Mouse (Mus musculus): ENCODE results near the gene Asic2.

Asic2 gene

DNA sequence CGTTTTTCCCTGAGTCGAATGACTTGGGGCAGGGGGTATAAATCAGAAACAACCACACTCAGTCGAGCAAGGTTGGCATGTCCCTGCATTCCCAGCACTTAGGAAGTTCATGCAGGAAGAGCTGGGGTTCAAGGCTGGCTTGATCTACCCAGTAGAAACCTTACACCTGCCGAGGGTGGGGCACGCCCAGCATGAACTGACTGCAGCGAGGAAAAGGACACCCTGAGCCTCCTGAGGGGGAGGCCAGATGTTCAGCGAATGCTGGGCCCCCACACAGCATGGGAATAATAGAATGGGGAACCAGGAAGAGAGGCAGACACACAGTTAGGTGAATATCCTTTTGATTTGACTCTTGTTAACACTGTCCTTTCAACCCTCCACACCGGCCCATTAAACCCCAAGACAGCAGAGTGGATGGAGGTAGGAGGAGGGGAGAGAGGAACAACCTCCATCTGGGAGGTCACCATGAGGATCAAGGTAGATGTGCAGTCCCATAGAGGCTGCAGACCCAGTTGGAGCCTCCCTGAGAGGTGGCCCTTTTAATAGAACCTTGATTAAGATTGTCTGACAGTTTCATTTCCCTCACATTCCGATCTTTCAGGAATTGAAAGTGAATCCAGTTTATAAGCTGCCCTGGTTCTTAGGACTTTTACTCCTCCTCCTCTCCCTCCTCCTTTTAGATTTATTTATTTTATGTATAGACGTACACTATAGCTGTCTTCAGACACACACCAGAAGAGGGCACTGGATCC is 354.2 kb downstream of the Asic2 start:
- intact Hi-C loops (cut with DNase I), result loop anchor here (1.0 to 5.0 kb wide), 2 partner anchors 25 to 707 kb away; no protein-coding TSS in a partner anchor

DNA sequence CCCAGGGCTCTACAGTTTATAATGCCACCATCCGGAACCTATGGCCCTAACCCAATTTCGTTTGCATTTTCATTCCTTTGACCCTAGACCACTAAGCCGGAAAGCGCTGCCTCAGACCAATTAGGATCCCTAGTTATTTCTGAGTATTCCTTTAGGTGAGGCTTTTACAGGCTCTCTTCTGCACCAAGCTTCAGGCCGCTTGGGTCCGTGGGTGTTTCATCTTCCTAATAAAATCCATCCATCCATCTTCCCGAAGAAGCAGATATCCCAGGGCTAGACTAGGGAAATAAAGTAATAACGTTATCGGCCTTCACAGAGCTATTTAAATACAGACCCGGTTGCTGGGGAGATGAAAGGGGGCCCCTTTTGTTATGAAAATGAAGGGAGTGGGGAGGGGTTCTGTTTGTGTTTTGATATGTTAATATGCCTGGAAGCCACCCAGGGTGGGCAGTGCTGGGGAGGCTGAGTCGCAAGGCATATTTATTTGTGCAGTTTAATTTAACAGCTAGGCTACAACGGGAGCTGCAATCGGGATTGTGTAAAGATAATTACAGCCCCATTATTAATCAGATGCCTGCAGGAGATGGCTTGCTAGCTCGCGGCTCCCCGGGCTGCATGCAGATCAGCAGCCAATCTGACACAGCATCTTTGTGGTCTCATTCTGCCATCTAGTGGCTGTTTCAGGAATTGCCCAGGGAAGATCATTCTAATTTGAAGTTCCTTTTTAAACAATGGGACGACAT is 355.3 kb downstream of the Asic2 start:
- intact Hi-C loops (cut with DNase I), result loop anchor here (1.0 to 5.0 kb wide), 2 partner anchors 24 to 706 kb away; no protein-coding TSS in a partner anchor

DNA sequence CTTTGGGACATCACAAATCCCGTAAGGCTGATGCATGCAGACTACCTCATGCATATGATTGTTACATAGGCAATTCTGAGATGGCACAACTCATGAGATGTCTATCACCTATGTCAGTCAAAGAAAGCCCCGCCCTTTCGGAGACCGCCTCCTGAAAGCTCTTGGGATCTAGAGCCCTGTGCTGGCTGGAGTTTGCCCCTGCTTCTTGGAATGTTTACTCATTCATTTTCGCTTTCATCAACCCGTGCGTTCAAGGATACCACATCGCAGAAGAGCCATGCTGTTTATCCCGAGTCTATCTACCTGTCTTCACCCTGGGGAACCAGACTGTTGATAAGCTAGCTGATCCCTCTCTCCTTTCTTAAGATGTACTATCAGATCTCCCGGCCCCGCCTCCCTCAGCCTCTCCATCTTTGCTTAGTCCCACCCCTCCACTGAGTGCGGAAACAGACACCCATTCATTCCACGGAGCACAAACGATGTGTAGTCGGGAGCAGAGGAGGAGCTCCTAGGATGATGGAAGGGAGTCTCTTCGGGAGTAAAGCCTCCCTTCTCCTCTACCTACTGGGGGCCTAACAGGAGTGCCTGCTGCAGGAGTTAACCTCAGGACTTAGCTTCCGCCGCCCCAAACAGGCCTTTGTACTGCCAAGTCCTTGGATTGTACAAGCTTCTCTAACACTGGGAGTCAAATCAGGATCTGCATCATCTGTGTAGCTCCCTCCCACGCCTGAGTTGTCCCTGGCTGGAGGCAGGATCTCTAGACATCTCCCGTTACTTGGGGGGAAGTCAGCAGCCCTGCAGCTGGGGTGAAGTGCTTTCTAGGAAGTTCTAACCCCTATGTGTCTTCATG is 356.1 kb downstream of the Asic2 start:
- intact Hi-C loops (cut with DNase I), result loop anchor here (5.0 kb wide), 1 partner anchor 705 kb away; no protein-coding TSS in a partner anchor

DNA sequence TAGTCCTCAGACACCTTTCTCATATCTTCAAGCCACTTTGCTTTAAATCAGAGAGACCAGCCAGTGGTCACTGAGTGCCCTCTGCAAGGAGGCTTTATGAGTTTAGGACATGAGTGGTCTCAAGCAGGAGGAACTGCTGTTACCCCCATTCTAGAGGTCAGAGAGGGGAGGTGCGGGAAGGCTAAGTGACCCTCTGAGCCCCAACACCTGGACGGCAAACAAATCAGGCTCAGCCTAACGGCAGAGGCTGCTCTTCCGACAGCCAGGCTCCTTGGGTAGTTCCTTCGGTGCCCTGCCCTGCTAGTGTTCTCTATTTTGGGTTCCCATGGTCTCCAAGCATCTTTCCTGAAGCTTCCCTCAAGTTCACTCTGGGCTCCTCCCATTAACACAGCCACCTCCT is 357.8 kb downstream of the Asic2 start:
- intact Hi-C loops (cut with DNase I), result loop anchor here (5.0 kb wide), 1 partner anchor 703 kb away; no protein-coding TSS in a partner anchor

DNA sequence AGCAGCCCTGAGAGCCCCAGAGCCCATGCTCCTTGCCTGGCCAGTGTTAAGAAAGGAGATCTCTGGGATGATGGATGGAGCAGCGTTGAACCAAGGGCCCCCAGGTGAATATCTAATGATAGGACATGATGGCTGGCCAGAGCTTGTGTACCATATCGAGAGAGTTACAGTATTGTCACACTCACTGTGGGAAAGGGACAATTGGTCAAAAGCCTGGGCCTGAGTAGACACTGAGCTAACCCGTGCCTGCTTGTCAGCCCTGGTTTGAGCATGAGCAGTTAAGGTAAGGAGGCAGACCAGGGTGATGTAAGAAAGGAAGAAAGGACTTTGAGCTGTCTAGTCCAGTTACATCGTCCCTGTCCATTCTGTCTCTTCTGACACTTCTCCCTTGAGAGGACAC is 365.3 kb downstream of the Asic2 start:
- intact Hi-C loops (cut with DNase I), result no loop called here

DNA sequence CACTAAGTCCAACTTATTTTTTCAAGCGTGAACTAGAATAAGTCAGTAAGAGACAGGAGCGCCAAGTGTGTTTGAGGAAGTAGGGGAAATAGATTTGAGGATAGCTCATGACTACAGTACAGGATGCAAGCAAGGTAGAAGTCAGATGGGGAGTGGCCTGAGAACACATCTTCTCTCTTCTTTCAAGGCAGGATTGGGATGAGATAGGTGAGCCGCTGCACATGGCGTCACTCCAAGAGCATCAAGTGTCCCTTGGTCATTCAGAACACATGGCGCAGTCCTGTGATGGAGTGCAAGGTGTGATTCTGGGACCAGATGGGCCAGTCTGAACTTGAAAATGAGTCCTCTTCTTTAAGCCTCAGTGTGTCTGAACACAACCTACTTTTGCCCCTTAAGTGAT is 366.5 kb downstream of the Asic2 start:
- intact Hi-C loops (cut with DNase I), result no loop called here

DNA sequence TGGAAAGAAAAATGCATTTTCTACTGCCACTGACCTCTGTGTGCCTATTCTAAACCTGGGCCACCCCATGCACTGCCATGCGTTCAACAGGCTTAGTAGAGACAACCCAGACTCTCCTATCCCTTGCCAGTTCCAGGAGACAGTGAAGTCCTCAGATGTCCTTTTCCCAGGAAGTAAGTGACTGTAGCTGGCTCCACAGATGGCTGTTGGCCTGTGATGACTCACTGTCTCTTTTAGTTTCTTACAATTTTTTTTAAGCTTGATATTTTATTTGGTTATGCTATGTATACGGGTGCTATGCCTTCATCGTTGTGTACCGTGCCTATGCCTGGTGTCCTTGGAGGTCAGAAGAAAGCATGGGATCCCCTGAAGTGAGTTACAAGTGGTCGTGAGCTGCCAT is 370.7 kb downstream of the Asic2 start:
- intact Hi-C loops (cut with DNase I), result no loop called here

DNA sequence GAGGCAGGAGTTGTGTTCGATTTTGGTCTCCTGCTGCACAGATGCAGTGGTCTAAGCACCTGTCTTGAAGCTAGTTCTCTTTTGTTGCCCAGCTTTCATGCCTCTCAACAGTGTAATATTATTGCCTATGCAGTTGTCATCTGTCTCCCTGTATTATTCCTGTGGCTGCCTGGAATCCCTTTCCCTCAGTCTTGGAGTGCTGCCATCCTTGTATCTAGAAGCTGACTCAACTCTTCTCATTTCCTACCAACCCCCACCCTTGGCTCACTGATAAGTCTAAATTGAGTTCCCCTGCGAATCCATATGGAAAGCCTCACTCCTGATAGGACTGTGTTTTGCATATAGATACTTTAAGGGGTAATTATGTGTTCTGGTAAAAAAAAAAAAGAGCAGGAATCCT is 373.0 kb downstream of the Asic2 start:
- intact Hi-C loops (cut with DNase I), result no loop called here

DNA sequence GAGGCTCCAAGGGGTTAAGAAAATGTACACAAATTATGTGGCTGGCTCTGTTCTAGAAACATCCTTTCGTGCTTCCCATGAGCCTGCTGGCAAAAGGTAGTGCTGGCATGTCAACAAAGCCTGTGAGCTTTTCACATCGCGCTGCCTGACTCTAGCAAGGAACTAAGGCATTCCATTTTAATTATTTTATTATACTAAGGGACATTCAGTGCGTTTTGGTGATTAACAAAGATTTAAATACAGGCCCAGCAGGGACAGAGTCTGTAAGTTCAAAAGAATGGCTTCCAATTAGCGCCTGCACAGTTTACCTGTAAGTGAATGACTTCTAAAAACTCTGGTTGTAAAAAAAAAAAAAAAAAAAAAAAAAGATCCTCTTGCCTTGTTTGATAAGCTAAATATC is 375.5 kb downstream of the Asic2 start:
- intact Hi-C loops (cut with DNase I), result no loop called here

DNA sequence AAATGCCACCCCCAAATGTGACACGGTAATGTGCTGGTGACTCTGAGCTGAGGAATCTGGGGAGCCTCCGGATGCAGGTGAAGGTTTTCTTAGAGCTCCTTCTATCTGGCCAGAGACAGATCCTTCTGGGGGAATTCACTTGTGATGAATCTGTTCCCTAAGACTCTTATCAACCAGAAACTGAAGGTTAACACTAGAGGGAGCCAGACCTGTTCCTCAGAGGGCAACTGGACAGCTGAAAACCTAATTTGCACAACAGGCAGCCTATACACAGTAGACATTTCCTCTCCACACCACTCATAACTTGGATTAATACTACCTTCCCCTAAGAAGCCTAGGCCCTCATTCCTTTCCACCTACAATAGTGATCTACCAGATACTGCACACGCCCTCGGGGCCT is 377.3 kb downstream of the Asic2 start:
- intact Hi-C loops (cut with DNase I), result no loop called here

DNA sequence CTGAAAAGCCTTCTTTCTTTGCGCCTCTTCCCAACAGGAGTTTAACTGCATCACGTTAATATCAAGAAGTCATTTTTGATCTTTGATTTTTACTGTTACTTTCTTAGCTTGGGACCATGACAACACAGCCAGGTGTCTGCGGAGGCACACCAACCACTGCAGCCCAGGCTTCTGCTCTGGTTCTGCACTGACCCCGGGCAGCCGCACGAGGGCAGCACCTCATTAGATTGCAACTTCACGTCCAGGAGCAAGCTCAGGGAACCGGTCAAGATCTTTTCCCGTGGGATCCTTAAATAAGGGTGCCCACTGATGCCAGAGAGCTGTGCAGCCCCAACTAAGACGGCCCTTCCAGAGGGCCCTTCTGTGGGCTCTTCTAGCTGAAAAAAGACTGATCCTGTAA is 379.6 kb downstream of the Asic2 start:
- intact Hi-C loops (cut with DNase I), result loop anchor here (1.0 kb wide), 1 partner anchor 25 kb away; no protein-coding TSS in a partner anchor

DNA sequence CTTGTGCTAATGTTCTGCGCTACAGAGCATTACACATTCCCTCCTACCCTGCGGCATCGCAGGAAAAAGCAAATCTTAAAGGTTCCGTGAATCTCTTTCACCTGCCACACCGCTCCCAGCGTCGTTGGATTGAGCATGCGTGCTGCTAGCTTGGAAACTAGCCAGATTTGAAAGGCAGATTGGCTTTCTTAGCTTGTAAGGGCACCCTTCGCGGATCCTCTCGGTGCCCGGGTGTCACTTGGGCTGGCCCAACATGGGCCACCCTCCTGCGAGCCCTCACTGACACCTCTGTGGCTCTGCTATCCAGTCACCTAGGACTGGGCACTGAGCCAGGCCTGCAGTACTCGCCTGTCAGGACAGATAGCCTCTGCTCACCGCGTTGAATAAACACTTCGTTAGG is 380.3 kb downstream of the Asic2 start:
- intact Hi-C loops (cut with DNase I), result no loop called here

DNA sequence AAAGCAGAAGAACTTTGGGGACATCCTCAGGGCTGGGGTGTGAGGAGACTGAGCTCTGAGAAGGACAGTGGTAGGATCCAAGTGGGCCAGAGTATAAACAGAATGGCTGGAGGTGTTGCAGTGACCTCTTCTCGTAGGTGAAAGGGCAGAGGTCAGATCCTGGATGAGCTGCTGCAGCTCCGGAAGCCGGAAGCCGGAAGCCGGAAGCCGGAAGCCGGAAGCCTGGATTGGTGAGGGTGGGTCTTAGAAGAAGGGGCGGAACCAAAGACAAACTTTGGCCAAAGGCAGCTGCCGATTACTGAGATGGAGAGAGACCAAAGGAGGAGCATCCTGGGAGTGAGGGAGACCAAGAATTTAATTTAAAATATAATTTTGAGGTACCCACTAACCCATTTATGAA is 381.1 kb downstream of the Asic2 start:
- intact Hi-C loops (cut with DNase I), result no loop called here

DNA sequence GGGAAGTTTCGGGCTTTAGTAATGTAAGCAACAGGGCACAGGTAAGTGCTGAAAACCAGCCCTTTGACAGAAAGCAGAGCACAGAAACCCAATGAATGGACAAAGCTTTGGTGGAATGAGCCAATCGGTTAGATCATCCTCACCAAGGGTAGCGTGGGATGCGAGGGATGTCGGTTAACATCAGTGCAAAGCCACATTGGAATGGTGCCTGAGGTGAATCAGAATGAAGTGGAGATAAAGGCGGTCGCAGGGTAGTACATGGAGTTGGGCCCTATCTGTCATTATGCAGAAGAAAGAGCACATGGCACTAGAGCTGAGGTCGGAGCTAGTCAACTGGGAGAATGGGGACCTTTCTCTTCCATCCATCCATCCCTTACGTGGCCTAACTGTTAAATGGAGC is 383.8 kb downstream of the Asic2 start:
- intact Hi-C loops (cut with DNase I), result no loop called here

DNA sequence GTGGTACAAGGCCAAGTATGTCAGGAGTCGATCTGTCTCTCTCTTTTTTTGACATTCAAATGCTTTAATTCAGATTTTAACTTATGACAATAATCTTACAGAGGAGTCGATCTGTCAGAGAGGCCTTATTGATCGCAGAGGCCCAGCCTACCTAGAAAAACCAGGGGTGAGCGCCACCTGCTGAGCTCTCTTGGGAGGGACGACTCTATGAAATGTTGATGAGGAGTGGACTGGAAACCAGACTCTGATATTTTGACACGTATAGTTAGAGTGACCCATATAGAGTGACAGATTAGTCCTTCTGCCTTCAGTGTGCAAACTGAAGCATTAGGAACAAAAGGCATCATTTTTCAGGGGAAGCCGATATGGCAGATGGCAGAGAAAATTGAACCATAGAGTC is 385.1 kb downstream of the Asic2 start:
- intact Hi-C loops (cut with DNase I), result no loop called here

DNA sequence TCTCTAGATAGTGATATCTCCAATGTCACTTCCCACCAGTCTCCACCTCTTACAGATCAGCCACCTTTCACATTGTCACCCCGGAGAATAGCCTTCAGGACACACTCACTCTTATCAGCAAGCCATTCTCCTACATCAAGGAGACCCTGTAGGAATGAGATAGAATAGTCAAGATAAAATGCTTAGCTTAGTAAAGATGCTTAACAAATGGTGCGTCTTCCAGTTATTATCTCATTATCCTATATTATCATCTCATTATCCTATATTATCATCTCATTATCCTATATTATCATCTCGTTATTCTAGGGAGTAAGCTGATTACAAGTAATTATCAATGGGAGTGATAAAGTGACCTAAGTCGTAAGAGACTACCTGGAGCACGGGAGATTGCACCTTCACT is 386.1 kb downstream of the Asic2 start:
- intact Hi-C loops (cut with DNase I), result no loop called here

DNA sequence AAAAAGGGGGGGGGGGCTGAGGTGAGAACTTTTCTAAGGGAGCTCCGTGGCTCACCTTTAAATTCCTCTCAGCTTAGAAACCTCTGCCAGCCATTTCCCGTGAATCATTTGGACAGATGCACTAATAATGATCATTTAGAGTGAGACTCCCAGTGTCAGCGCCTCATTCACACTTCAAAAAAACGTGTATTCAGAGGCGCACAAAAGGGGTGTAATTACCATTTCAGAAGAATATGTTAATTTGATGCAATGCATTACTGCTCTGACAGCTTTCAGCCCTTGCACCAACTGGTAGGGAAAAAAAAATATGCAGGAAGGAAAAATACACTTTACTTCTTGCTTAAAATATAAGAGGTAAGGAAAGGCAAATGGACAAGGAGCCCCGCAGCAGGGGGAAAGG is 388.5 kb downstream of the Asic2 start:
- intact Hi-C loops (cut with DNase I), result no loop called here

DNA sequence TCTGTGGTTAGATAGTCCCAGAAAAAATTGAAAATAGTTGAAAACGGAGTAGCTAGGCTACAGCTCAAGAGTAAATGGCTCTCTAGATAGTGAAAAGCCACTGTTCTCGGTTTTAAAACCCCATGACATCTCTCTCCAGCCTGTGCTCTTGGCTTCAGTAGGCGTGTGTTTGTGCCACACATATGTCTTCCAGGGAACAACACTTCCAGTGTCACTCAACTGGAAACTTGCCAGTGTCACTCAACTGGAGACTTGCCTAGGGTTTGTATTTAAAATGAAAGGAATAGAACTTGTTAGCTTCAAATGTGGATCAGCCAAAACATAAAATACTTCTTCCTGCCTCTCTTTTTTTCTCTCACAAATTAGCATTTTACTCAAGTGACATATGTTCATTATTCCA is 397.9 kb downstream of the Asic2 start:
- intact Hi-C loops (cut with DNase I), result no loop called here

DNA sequence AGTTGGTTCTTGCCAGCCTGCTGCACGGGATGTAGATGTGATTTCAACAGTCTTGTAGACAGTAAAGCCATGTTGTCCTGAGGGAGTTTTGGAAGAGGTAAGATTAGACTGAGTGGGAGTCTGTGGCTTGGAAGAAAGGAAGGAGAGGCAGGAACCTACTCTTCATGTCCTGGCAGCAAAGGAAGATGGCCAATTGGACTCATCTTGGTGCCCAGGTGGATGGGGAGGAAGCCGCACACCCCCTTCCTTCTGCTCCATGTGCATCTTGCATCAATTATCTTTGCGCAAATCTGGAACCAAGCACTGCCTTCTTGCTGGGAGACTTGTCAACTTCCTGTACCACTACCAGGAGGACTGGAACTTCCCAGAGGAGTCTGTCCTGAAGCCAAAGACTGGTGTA is 403.4 kb downstream of the Asic2 start:
- intact Hi-C loops (cut with DNase I), result no loop called here

DNA sequence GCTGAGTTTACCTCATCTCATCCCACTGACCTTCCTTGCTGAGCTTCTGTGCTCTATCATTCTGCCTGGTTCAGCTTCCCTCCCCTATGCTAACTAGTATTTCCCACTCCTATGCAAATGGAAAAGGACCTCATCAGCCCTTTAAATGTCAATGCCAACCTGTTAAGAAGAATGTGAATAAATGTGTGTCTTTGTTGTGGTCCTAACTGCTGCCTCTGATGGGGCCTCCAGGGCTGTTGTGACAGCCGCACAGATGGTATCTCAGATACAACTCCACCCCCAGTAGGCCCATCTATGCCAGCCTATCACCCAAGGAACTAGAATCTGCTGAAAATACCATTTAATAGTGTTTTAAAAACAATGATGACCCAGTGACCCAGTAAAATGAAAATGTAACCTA is 407.9 kb downstream of the Asic2 start:
- intact Hi-C loops (cut with DNase I), result no loop called here

DNA sequence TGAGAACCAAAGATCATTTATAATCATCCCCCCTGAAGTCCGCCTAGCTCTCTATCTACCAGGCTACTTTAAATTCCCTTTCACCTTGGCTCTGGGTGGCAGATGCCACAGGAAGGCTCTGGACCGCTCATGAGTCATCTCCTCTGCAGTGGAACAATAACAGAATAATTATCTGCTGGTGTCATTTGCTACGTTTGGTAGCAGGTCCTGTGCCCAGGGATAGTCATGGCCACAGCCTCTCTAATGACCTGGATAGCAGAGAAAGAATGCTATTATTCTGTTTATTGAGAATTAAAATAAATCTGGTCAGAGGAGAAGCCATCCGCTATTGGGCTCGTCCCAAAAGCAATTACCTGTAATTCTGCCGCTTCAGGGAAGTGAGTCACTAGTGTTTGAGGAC is 425.1 kb downstream of the Asic2 start:
- intact Hi-C loops (cut with DNase I), result no loop called here

Measured in adrenal gland (tissue).